Mouse (Mus musculus): Measurements from ENCODE around the gene Tm4sf1. TPM values are rescaled to one million over a fixed set of nuclear protein-coding genes. Genes with fewer than 3 reads are reported as not detected.
A peak's percentile ranks its signal among the peaks of the same experiment; 100 is the strongest.

The Tm4sf1 gene
- total RNA-seq, 1 experiment from 2014 or later, result 1.4 TPM

GRCm38 (mm10) chr3:57293925-57294324, 7.9 kb downstream of the Tm4sf1 start:
- no peak for ATAC-seq (replicated peaks in 1 of 2; ENCODE audit: insufficient read depth in 1 of 2, low FRiP score in 2 of 2, low TSS enrichment in 1 of 2, low read depth in 1 of 2, poor library complexity in 2 of 2, severe bottlenecking in 2 of 2)

- no peak for ATAC-seq (replicated peaks in 1 of 2; ENCODE audit: insufficient read depth in 1 of 2, low FRiP score in 2 of 2, low TSS enrichment in 1 of 2, low read depth in 1 of 2, poor library complexity in 2 of 2, severe bottlenecking in 2 of 2)
These were observed 9.0 kb downstream of the Tm4sf1 start for GRCm38 (mm10) chr3:57292826-57293225.

- no peak for ATAC-seq (replicated peaks in 1 of 2; ENCODE audit: insufficient read depth in 1 of 2, low FRiP score in 2 of 2, low TSS enrichment in 1 of 2, low read depth in 1 of 2, poor library complexity in 2 of 2, severe bottlenecking in 2 of 2)
These were observed 12.8 kb downstream of the Tm4sf1 start for GRCm38 (mm10) chr3:57288944-57289491.

GRCm38 (mm10) chr3:57287854-57288720, 13.7 kb downstream of the Tm4sf1 start:
- peak; percentile 46 to 56; a peak in 2 of 4 replicates for ATAC-seq (replicated peaks in 1 of 2; ENCODE audit: insufficient read depth in 1 of 2, low FRiP score in 2 of 2, low TSS enrichment in 1 of 2, low read depth in 1 of 2, poor library complexity in 2 of 2, severe bottlenecking in 2 of 2)

GRCm38 (mm10) chr3:57287438-57287837, 14.3 kb downstream of the Tm4sf1 start:
- no peak for ATAC-seq (replicated peaks in 1 of 2; ENCODE audit: insufficient read depth in 1 of 2, low FRiP score in 2 of 2, low TSS enrichment in 1 of 2, low read depth in 1 of 2, poor library complexity in 2 of 2, severe bottlenecking in 2 of 2)

GRCm38 (mm10) chr3:57278225-57278624, 23.6 kb downstream of the Tm4sf1 start:
- no peak for ATAC-seq (replicated peaks in 1 of 2; ENCODE audit: insufficient read depth in 1 of 2, low FRiP score in 2 of 2, low TSS enrichment in 1 of 2, low read depth in 1 of 2, poor library complexity in 2 of 2, severe bottlenecking in 2 of 2)

- ATAC-seq (replicated peaks in 1 of 2; ENCODE audit: insufficient read depth in 1 of 2, low FRiP score in 2 of 2, low TSS enrichment in 1 of 2, low read depth in 1 of 2, poor library complexity in 2 of 2, severe bottlenecking in 2 of 2), result no peak
These were observed 24.3 kb downstream of the Tm4sf1 start for GRCm38 (mm10) chr3:57277453-57277852.

- no peak for ATAC-seq (replicated peaks in 1 of 2; ENCODE audit: insufficient read depth in 1 of 2, low FRiP score in 2 of 2, low TSS enrichment in 1 of 2, low read depth in 1 of 2, poor library complexity in 2 of 2, severe bottlenecking in 2 of 2)
These were observed 25.0 kb downstream of the Tm4sf1 start for GRCm38 (mm10) chr3:57276821-57277220.

GRCm38 (mm10) chr3:57268994-57269393, 32.8 kb downstream of the Tm4sf1 start:
- ATAC-seq (replicated peaks in 1 of 2; ENCODE audit: insufficient read depth in 1 of 2, low FRiP score in 2 of 2, low TSS enrichment in 1 of 2, low read depth in 1 of 2, poor library complexity in 2 of 2, severe bottlenecking in 2 of 2), result no peak

GRCm38 (mm10) chr3:57267559-57268173, 34.1 kb downstream of the Tm4sf1 start:
- ATAC-seq (replicated peaks in 1 of 2; ENCODE audit: insufficient read depth in 1 of 2, low FRiP score in 2 of 2, low TSS enrichment in 1 of 2, low read depth in 1 of 2, poor library complexity in 2 of 2, severe bottlenecking in 2 of 2), result peak; percentile 69 to 82

- no peak for ATAC-seq (replicated peaks in 1 of 2; ENCODE audit: insufficient read depth in 1 of 2, low FRiP score in 2 of 2, low TSS enrichment in 1 of 2, low read depth in 1 of 2, poor library complexity in 2 of 2, severe bottlenecking in 2 of 2)
These were observed 48.7 kb downstream of the Tm4sf1 start for GRCm38 (mm10) chr3:57253041-57253440.

GRCm38 (mm10) chr3:57252551-57252950, 49.2 kb downstream of the Tm4sf1 start:
- ATAC-seq (replicated peaks in 1 of 2; ENCODE audit: insufficient read depth in 1 of 2, low FRiP score in 2 of 2, low TSS enrichment in 1 of 2, low read depth in 1 of 2, poor library complexity in 2 of 2, severe bottlenecking in 2 of 2), result no peak

GRCm38 (mm10) chr3:57245242-57245641, 56.5 kb downstream of the Tm4sf1 start:
- no peak for ATAC-seq (replicated peaks in 1 of 2; ENCODE audit: insufficient read depth in 1 of 2, low FRiP score in 2 of 2, low TSS enrichment in 1 of 2, low read depth in 1 of 2, poor library complexity in 2 of 2, severe bottlenecking in 2 of 2)

Other genes with a start within 250 kb of the Tm4sf1 start
- gene Tm4sf4, start 123.3 kb upstream of the Tm4sf1 start, total RNA-seq (2017), result not detected in 2 replicates

Measured in hematopoietic stem cell, adult 5-6 weeks (primary cell).